Mouse (Mus musculus): Measurements from ENCODE around the gene Atp12a. TPM values are rescaled to one million over a fixed set of nuclear protein-coding genes. Genes with fewer than 3 reads are reported as not detected.

Gene Atp12a
- 0.26 and 0.43 TPM in 2 replicates for polyA plus RNA-seq (2015; fragmentation: Nextera tagmentation; extraction: Ambion mirVana)

DNA sequence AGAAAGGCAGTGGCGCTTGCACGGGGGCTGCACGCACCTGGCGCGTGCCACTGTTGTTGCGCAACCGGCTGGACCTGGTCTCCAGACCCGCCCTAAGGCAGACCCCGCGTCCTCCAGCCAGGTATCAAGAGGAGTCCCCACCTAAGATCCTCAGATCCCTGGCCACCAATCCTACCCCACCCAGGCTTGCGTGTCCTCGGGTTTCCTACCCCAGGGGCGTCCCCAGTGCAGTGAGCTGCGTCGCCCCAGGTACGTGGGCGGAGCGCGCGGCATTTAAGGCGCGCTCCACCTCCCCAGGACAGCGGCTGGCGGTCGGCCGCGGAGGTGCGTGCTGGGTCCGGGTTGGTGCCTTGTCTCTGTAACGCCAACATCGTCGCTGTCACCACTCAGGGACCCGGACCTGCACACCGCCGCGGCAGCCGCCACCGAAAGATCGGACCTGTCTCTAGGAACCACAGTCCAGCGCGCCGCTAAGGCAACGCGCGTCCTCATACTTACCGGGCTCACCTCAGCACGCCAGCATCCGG is at the start of gene Atp12a:
Gene Atp12a, plus strand, starts transcription at position 358 of the 527 bp plus-strand sequence.
- WGBS = 1% methylated on average over 48 of the region's 48 CpGs
- H3K4me3 ChIP-seq = peak within 1 kb of the TSS; percentile 49
- no peak for ATAC-seq (ENCODE audit: low FRiP score, low read depth)
- H3K27me3 ChIP-seq = peaks cover 69% of the 10 kb centered on the region
- peak within 1 kb of the TSS; percentile 50 for H3K9ac ChIP-seq
- no peak within 1 kb of the TSS for H3K27ac ChIP-seq
- peaks cover 30% of the 10 kb centered on the region for H3K4me1 ChIP-seq
- H3K9me3 ChIP-seq = no peaks in the 10 kb centered on the region
- H3K4me2 ChIP-seq (replicated peaks) = peak within 1 kb of the TSS; percentile 94
- H3K36me3 ChIP-seq = no peaks in the 10 kb centered on the region

DNA sequence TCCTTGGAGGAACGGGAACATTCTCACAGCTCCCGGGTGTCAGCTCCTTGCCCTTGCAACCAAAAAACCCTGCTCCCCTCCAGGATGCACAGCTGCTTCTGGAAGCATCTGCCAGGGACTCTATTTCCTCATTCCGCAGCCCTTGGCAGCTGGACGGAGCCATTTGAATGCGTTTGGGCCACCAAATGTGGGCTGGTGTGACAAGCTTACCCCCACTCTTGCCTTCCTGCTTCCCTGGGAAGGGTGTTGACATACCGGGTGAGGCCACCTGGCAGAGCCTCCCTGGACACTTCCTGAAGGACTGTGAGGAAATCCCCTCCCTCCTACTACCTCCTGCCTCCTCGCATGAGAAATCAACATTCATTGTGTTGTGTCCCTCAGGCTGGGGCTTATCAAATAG is 49.3 kb upstream of the Atp12a start:
- H3K9me3 ChIP-seq = no peaks in the 10 kb centered on the region
- H3K4me1 ChIP-seq = peaks cover 3% of the 10 kb centered on the region; the same call in 1 of the 2 replicates
- H3K36me3 ChIP-seq = no peaks in the 10 kb centered on the region
- 58% methylated on average over 7 of the region's 7 CpGs for WGBS
- no peak overlapping the region for H3K4me2 ChIP-seq (replicated peaks)
- no peak overlapping the region for H3K4me3 ChIP-seq
- no peak overlapping the region for H3K9ac ChIP-seq
- ATAC-seq (ENCODE audit: low FRiP score, low read depth) = no peak
- H3K27me3 ChIP-seq = no peaks in the 10 kb centered on the region
- no peak overlapping the region for H3K27ac ChIP-seq

DNA sequence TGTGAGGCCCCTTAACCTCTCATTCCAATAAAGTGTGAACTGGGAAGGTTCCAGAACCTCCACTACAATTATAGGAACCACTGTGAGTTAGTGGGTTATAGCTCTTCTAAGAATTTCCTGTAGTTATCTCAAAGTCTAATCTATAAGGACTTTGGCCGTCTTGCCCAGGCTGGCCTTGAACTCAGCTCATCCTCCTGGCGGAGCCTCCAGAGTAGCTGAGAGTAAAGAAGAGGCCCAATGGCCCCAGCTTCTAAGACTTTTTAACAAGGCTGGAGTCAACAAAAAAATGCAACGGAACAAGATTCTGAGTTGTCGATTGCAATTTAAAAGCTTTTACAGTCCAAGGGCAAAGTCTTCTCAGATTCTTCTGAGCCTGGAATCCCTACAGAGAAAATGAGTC is 48.5 kb upstream of the Atp12a start:
- H3K36me3 ChIP-seq = no peaks in the 10 kb centered on the region

DNA sequence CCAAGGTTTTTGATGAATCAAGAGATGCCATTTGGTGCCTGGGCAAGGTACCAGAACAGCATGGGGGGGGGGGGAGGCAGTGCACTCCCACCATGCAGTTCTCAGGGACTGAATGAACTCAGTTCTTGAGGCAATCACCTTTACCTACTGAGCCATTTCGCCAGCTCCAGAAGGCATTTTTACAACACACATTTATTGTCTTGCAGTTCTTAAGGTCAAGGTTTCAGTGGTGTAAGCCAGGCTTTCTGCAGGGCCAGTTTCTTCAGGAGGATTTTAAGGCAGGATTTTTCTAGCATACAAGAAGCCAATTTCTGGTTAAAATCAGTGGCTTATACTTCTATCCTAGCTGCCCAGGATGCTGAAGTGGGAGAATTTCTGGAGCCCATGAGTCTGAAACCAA is 41.9 kb upstream of the Atp12a start:
- Histone ChIP-seq H3K36me3 (no peaks in the 10 kb centered on the region), H3K4me1 (no peaks in the 10 kb centered on the region), H3K27ac (no peak overlapping the region), H3K27me3 (no peaks in the 10 kb centered on the region), H3K4me3 (no peak overlapping the region), H3K9me3 (no peaks in the 10 kb centered on the region), H3K4me2 (replicated peaks) (no peak overlapping the region), H3K9ac (no peak overlapping the region)
- ATAC-seq (ENCODE audit: low FRiP score, low read depth) = no peak
- WGBS = 49% methylated on average over 1 of the region's 1 CpGs

More for the DNA sequence above, 48.5 kb upstream of the Atp12a start:
- ATAC-seq (ENCODE audit: low FRiP score, low read depth) = no peak
- peaks cover 3% of the 10 kb centered on the region; the same call in 1 of the 2 replicates for H3K4me1 ChIP-seq
- H3K9ac ChIP-seq = no peak overlapping the region
- H3K27me3 ChIP-seq = no peaks in the 10 kb centered on the region
- no peak overlapping the region for H3K4me3 ChIP-seq
- H3K9me3 ChIP-seq = no peaks in the 10 kb centered on the region
- 85% methylated on average over 4 of the region's 4 CpGs for WGBS
- no peak overlapping the region for H3K27ac ChIP-seq
- H3K4me2 ChIP-seq (replicated peaks) = no peak overlapping the region

DNA sequence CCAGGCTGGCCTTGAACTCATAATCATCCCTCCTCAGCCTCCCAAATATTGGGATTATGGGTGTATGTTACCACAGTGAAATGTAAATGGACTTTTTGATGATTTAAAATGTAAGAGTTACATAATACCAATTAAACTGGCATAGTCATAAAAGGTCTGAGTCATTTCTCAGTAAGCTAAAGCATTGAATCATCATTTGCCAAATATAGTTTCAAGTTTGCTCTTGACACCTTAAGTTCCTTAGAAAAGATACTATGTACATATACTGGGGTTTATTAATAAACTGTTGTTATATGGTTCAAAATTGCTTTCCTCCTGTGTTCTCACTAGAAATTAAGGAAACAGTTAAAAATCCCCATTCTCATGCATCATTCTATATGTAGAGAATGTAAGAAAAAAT is 39.8 kb upstream of the Atp12a start:
- H3K4me2 ChIP-seq (replicated peaks) = no peak overlapping the region
- H3K4me3 ChIP-seq = no peak overlapping the region
- no peaks in the 10 kb centered on the region for H3K36me3 ChIP-seq
- no peak overlapping the region for H3K9ac ChIP-seq
- H3K4me1 ChIP-seq = no peaks in the 10 kb centered on the region
- no peak for ATAC-seq (ENCODE audit: low FRiP score, low read depth)
- no peaks in the 10 kb centered on the region for H3K27me3 ChIP-seq
- no peaks in the 10 kb centered on the region for H3K9me3 ChIP-seq
- H3K27ac ChIP-seq = no peak overlapping the region

DNA sequence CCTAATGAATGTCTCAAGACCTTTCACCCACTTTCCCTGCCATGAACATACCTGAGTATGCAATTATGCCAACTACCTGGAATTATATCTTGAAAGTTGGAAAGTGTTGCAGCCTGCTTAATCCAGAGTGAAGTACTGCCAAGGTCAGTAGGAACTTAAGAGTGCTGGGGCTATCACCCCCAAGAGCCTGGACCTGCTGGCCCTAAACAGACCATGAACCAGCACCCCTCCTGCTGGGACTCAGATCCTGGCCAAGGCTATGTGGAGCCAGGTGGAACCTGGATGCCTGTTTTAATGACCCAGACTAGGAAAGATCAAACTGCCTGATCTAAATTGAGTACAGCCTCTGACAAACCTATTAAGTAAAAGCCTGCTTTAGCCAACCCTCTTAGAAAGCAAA is 31.2 kb upstream of the Atp12a start:
- H3K4me1 ChIP-seq = no peaks in the 10 kb centered on the region
- no peak overlapping the region for H3K4me2 ChIP-seq (replicated peaks)
- H3K27me3 ChIP-seq = no peaks in the 10 kb centered on the region
- no peak overlapping the region for H3K9ac ChIP-seq
- H3K9me3 ChIP-seq = no peaks in the 10 kb centered on the region
- no peaks in the 10 kb centered on the region for H3K36me3 ChIP-seq
- H3K4me3 ChIP-seq = no peak overlapping the region
- ATAC-seq (ENCODE audit: low FRiP score, low read depth) = no peak
- H3K27ac ChIP-seq = no peak overlapping the region

DNA sequence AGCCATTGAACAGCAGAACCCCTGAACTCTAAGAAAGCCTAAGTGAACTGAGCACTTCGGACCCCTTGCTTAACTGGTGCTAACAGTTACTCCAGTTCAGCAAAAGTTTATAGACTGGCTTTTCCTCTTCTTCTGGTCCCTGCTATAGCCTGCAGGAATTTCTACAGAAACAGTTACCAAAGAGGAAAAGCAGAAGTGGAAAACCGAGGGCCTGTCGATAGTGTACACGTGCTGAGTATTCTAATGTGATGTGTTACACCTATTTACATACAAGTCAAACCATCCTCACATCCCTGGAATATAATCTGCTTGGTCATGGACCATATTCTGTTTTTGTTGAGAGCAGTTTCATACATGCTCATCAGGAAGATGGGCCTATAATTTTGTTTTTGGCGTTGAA is 30.4 kb upstream of the Atp12a start:
- H3K4me3 ChIP-seq = no peak overlapping the region
- H3K36me3 ChIP-seq = no peaks in the 10 kb centered on the region
- H3K27ac ChIP-seq = no peak overlapping the region
- 0 out of 2 replicates have a peak, but pooled peaks cover 2% of the 10 kb centered on the region for H3K4me1 ChIP-seq
- no peak overlapping the region for H3K9ac ChIP-seq
- 81% methylated on average over 5 of the region's 5 CpGs for WGBS
- ATAC-seq (ENCODE audit: low FRiP score, low read depth) = no peak
- H3K27me3 ChIP-seq = no peaks in the 10 kb centered on the region
- no peaks in the 10 kb centered on the region for H3K9me3 ChIP-seq
- no peak overlapping the region for H3K4me2 ChIP-seq (replicated peaks)

DNA sequence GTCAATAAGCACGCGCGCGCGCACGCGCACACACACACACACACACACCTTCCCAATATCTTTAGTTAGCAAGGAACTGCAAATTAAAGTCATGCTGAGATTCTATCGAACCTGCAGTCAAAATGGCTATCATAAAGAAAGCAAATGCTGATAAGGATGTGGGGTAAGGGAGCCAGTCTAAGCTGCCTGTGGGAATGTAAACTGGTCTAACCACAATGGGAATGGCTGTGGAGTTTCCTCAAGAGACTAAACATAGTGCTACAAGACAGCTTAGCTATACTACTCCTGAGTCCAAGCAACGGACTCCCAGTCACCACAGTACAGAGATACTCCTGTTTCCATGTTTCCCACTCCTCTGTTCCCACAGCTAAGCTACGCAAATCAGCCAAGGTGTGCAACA is 28.8 kb upstream of the Atp12a start:
- 87% methylated on average over 10 of the region's 10 CpGs for WGBS
- 0 out of 2 replicates have a peak, but pooled peaks cover 2% of the 10 kb centered on the region for H3K4me1 ChIP-seq
- no peak overlapping the region for H3K27ac ChIP-seq
- no peak overlapping the region for H3K9ac ChIP-seq
- no peak for ATAC-seq (ENCODE audit: low FRiP score, low read depth)
- H3K4me3 ChIP-seq = no peak overlapping the region
- H3K4me2 ChIP-seq (replicated peaks) = no peak overlapping the region
- no peaks in the 10 kb centered on the region for H3K27me3 ChIP-seq
- H3K36me3 ChIP-seq = no peaks in the 10 kb centered on the region
- H3K9me3 ChIP-seq = no peaks in the 10 kb centered on the region

DNA sequence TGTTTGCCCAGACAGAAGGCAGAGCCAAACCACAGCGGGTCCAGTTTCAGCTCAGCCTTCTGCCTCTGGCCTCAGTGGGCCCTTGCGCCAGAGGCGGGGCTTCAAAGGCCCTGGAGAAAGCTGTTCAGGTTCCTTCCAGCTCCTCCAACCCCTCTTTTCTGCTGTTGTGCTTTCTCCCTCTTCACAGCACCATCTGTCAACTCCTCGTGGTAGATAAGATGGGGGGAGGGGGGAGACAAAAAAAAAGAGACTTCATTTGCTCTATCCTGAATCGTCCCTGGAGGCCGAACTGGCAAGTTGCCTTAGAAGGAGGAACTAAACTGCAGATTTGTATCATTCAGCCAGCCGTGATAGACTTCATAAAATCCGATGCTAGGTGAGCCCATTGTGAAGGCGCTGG is 27.8 kb upstream of the Atp12a start:
- H3K9ac ChIP-seq = no peak overlapping the region
- H3K9me3 ChIP-seq = no peaks in the 10 kb centered on the region
- H3K4me2 ChIP-seq (replicated peaks) = no peak overlapping the region
- H3K27ac ChIP-seq = no peak overlapping the region
- no peaks in the 10 kb centered on the region for H3K36me3 ChIP-seq
- WGBS = 67% methylated on average over 9 of the region's 9 CpGs
- H3K4me1 ChIP-seq = 0 out of 2 replicates have a peak, but pooled peaks cover 2% of the 10 kb centered on the region
- no peaks in the 10 kb centered on the region for H3K27me3 ChIP-seq
- ATAC-seq (ENCODE audit: low FRiP score, low read depth) = no peak
- no peak overlapping the region for H3K4me3 ChIP-seq

DNA sequence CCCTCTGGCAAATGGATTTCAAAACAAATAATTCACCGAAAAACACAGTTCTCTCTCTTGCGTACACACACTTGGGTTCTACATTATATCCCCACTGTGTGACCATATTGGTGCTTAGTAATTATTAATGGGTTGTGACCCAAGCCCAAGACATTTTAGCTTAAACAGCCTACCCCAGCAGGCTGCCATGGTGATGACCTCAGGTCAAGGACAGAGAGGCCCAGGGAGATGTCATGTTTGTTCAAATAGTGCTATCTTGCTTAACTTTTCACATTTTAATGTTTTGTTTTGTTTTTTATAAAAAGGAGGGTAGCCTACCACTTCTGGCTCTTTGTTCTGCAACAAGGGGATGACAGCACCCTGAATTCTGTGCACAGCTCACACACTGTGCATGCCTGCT is 27.2 kb upstream of the Atp12a start:
- H3K4me1 ChIP-seq = 0 out of 2 replicates have a peak, but pooled peaks cover 2% of the 10 kb centered on the region
- WGBS = 91% methylated on average over 2 of the region's 2 CpGs
- no peak overlapping the region for H3K4me3 ChIP-seq
- H3K27ac ChIP-seq = no peak overlapping the region
- no peak overlapping the region for H3K9ac ChIP-seq
- no peak for ATAC-seq (ENCODE audit: low FRiP score, low read depth)
- no peaks in the 10 kb centered on the region for H3K27me3 ChIP-seq
- no peak overlapping the region for H3K4me2 ChIP-seq (replicated peaks)
- H3K36me3 ChIP-seq = no peaks in the 10 kb centered on the region
- no peaks in the 10 kb centered on the region for H3K9me3 ChIP-seq

DNA sequence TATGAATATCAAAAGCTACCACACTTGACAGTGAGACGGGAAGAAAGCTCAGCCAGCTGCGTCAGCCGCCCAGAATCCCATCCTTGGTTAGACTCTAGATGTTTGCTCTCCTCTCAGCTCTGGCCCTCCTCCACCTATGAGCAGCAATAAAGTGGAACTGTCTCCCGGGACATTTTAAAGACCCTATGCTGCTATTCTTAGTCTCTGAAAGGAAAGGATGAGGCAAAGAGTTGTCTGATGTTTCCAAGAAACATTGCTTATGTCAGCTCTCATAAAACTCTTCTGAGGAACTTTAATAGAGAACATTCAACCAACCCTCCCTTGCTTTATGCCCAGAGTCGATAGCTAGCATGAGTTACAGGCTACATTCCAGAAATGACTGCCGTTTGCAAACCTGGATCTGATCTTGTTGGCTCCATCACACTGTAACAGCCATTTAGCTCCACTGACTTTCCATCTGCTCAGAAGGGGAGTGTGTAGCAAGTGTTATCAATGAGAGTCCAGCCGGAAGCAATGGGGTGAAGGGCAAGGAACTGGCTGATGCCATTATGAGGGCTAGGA is 25.9 kb upstream of the Atp12a start:
- Histone ChIP-seq H3K36me3 (no peaks in the 10 kb centered on the region), H3K4me1 (0 out of 2 replicates have a peak, but pooled peaks cover 2% of the 10 kb centered on the region), H3K27ac (no peak overlapping the region), H3K9ac (no peak overlapping the region), H3K27me3 (no peaks in the 10 kb centered on the region), H3K4me2 (replicated peaks) (no peak overlapping the region), H3K9me3 (no peaks in the 10 kb centered on the region), H3K4me3 (no peak overlapping the region)
- ATAC-seq (ENCODE audit: low FRiP score, low read depth) = peak; percentile 79; the same call in 1 of the 2 replicates
- 60% methylated on average over 7 of the region's 7 CpGs for WGBS

DNA sequence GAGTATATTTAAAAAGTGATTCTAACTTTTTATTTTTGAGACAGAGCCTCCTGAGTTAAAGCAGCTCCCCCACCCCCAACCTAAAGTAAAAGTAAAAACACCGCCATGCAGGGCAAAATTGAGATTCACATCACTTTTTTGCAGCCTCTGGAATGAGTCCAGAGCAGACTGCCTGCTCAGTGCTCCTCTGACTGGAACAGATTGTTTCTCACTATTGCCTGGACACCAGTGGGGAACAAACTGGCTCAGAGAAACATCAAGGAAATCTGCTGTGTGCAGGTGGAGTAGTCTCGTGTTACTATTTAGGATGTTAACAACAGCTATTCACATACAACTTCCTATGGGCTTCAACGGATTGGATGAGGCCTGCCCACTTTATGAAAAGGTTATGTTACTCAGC is 16.2 kb upstream of the Atp12a start:
- H3K27me3 ChIP-seq = no peaks in the 10 kb centered on the region
- H3K27ac ChIP-seq = no peak overlapping the region
- H3K36me3 ChIP-seq = no peaks in the 10 kb centered on the region
- WGBS = 54% methylated on average over 3 of the region's 3 CpGs
- no peak overlapping the region for H3K4me2 ChIP-seq (replicated peaks)
- ATAC-seq (ENCODE audit: low FRiP score, low read depth) = no peak; the same call in 1 of the 2 replicates
- no peak overlapping the region for H3K4me3 ChIP-seq
- H3K4me1 ChIP-seq = 0 out of 2 replicates have a peak, but pooled peaks cover 5% of the 10 kb centered on the region
- no peaks in the 10 kb centered on the region for H3K9me3 ChIP-seq
- H3K9ac ChIP-seq = no peak overlapping the region

DNA sequence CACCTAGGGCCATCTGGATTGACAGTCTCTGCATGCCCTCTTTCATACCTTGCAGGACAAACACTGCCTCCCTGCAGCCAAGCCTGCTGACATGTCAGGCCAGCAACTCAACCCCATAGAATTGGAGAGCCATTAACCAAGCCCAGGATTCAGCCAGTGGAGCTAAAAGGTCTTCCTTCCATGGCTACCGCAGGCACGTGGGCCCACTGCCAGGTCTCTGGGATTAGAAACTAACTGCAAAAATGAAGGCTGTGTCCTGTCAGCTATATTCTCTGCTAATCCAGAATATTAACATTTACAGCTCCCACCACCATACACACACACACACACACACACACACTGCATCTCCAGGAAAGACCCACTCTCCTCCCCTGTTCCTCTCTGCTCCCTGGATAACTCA is 15.3 kb upstream of the Atp12a start:
- H3K36me3 ChIP-seq = no peaks in the 10 kb centered on the region
- no peaks in the 10 kb centered on the region for H3K9me3 ChIP-seq
- H3K4me2 ChIP-seq (replicated peaks) = no peak overlapping the region
- no peak for ATAC-seq (ENCODE audit: low FRiP score, low read depth)
- 86% methylated on average over 2 of the region's 2 CpGs for WGBS
- no peak overlapping the region for H3K27ac ChIP-seq
- 0 out of 2 replicates have a peak, but pooled peaks cover 5% of the 10 kb centered on the region for H3K4me1 ChIP-seq
- H3K4me3 ChIP-seq = no peak overlapping the region
- H3K9ac ChIP-seq = no peak overlapping the region
- no peaks in the 10 kb centered on the region for H3K27me3 ChIP-seq

Measured in limb, embryonic 13.5 days (tissue).